Mouse (Mus musculus) MEL (cell line): ENCODE data around the gene Ap4b1. TPM values are rescaled to one million over a fixed set of nuclear protein-coding genes. Genes with fewer than 3 reads are reported as not detected.

Source experiments
- DNase-seq: peaks from one replicate; pipeline ENCODE4 v3.0.0; 2011; ENCODE audit warnings: low read depth, low spot score
- H3K27ac ChIP-seq: 2 replicates; pipeline ENCODE4 v1.5.1; 2012; ENCODE audit warnings: low read depth, mild to moderate bottlenecking, control low read depth, low read length, moderate library complexity; ENCODE audit not compliant: control insufficient read depth
- H3K27me3 ChIP-seq, 2 experiments: fragments of 150-350 bp in 1 of 2; sonication (generic) in 1 of 2; 2 replicates each; pipeline ENCODE4 v1.6.1; 2012; ENCODE audit warnings: low read length in 2 of 2, mild to moderate bottlenecking in 2 of 2, improper control_type of control experiment in 1 of 2, moderate library complexity in 1 of 2; ENCODE audit not compliant: insufficient read depth in 2 of 2, control insufficient read depth in 1 of 2
- H3K36me3 ChIP-seq, 2 experiments: 2 replicates each; pipeline ENCODE4 v1.6.1; 2012 to 2014; ENCODE audit warnings: low read length in 2 of 2, improper control_type of control experiment in 1 of 2, inconsistent platforms in 1 of 2, mild to moderate bottlenecking in 1 of 2; ENCODE audit not compliant: insufficient read depth in 2 of 2, control insufficient read depth in 1 of 2
- H3K4me1 ChIP-seq, 2 experiments: fragments of 150-350 bp in 1 of 2; sonication (generic) in 1 of 2; 2 replicates each; pipeline ENCODE4 v1.6.1; 2012; ENCODE audit warnings: low read length in 2 of 2, improper control_type of control experiment in 1 of 2, mild to moderate bottlenecking in 1 of 2; ENCODE audit not compliant: insufficient read depth in 2 of 2, control insufficient read depth in 1 of 2
- H3K4me3 ChIP-seq, 2 experiments: fragments of 150-350 bp in 1 of 2; sonication (generic) in 1 of 2; 2 replicates each; pipeline ENCODE4 v1.5.1; 2012; ENCODE audit warnings: low read depth in 2 of 2, low read length in 2 of 2, mild to moderate bottlenecking in 2 of 2, moderate library complexity in 2 of 2, control low read depth in 1 of 2, improper control_type of control experiment in 1 of 2; ENCODE audit not compliant: control insufficient read depth in 1 of 2, insufficient read depth in 1 of 2
- H3K79me2 ChIP-seq: 2 replicates; pipeline ENCODE4 v1.6.1; 2012; ENCODE audit warnings: mild to moderate bottlenecking, low read length, moderate library complexity; ENCODE audit not compliant: control insufficient read depth, poor library complexity, insufficient read depth
- H3K9ac ChIP-seq: 2 replicates; pipeline ENCODE4 v1.6.1; 2012; ENCODE audit warnings: low read depth, mild to moderate bottlenecking, control low read depth, low read length, moderate library complexity; ENCODE audit not compliant: control insufficient read depth, poor library complexity, severe bottlenecking
- H3K9me3 ChIP-seq: fragments of 150-350 bp; sonication (generic); replicated peaks from 2 replicates; pipeline ENCODE4 v1.6.1; 2012; ENCODE audit warnings: mild to moderate bottlenecking, low read length, improper control_type of control experiment, moderate library complexity; ENCODE audit not compliant: insufficient read depth
- CHD2 ChIP-seq: IDR thresholded peaks from 2 replicates; pipeline ENCODE4 v1.6.1; 2011; ENCODE audit warnings: low read length, improper control_type of control experiment
- E2F4 ChIP-seq: IDR thresholded peaks from 2 replicates; pipeline ENCODE4 v1.6.1; 2011; ENCODE audit warnings: low read depth, low read length, improper control_type of control experiment, borderline replicate concordance
- ELF1 ChIP-seq: IDR thresholded peaks from 2 replicates; pipeline ENCODE4 v1.6.1; 2014; ENCODE audit warnings: low read depth, mild to moderate bottlenecking, inconsistent platforms, low read length, improper control_type of control experiment, moderate library complexity
- GABPA ChIP-seq: IDR thresholded peaks from 2 replicates; pipeline ENCODE4 v1.6.1; 2012; ENCODE audit warnings: low read depth, mild to moderate bottlenecking, inconsistent platforms, low read length, improper control_type of control experiment, moderate library complexity
- KAT2A ChIP-seq: conservative IDR thresholded peaks from 2 replicates; pipeline ENCODE4 v1.6.1; 2012; ENCODE audit warnings: low read depth, low read length, improper control_type of control experiment, inconsistent platforms
- MAZ ChIP-seq: IDR thresholded peaks from 2 replicates; pipeline ENCODE4 v1.6.1; 2012; ENCODE audit warnings: low read depth, mild to moderate bottlenecking, inconsistent platforms, low read length, improper control_type of control experiment
- MXI1 ChIP-seq: IDR thresholded peaks from 2 replicates; pipeline ENCODE4 v1.6.1; 2011; ENCODE audit warnings: mild to moderate bottlenecking, low read depth, low read length, improper control_type of control experiment
- MYB ChIP-seq: IDR thresholded peaks from 2 replicates; pipeline ENCODE4 v1.6.1; 2011; ENCODE audit warnings: mild to moderate bottlenecking, low read depth, low read length, improper control_type of control experiment
- POLR2A ChIP-seq, 2 experiments: IDR thresholded peaks; 2 replicates each; pipeline ENCODE4 v1.6.1; 2011 to 2012; ENCODE audit warnings: low read length in 2 of 2, mild to moderate bottlenecking in 2 of 2, control low read depth in 1 of 2, improper control_type of control experiment in 1 of 2, low read depth in 1 of 2, moderate library complexity in 1 of 2; ENCODE audit not compliant: control insufficient read depth in 1 of 2, insufficient read depth in 1 of 2, poor library complexity in 1 of 2
- POLR2AphosphoS2 ChIP-seq: IDR thresholded peaks from 2 replicates; pipeline ENCODE4 v1.6.1; 2011; ENCODE audit warnings: low read length, improper control_type of control experiment
- POLR2AphosphoS5 ChIP-seq: IDR thresholded peaks from 2 replicates; pipeline ENCODE4 v1.6.1; 2012; ENCODE audit warnings: low read depth, borderline replicate concordance, mild to moderate bottlenecking, inconsistent platforms, low read length, moderate library complexity, mixed read lengths
- RCOR1 ChIP-seq: IDR thresholded peaks from 2 replicates; pipeline ENCODE4 v1.6.1; 2012; ENCODE audit warnings: low read depth, mild to moderate bottlenecking, inconsistent platforms, low read length, improper control_type of control experiment
- SIN3A ChIP-seq: IDR thresholded peaks from 2 replicates; pipeline ENCODE4 v1.6.1; 2012; ENCODE audit warnings: low read length, improper control_type of control experiment, inconsistent platforms
- TBP ChIP-seq: IDR thresholded peaks from 2 replicates; pipeline ENCODE4 v1.8.0; 2011; ENCODE audit warnings: low read depth, low read length, improper control_type of control experiment
- UBTF ChIP-seq: IDR thresholded peaks from 2 replicates; pipeline ENCODE4 v1.6.1; 2012; ENCODE audit warnings: low read depth, mild to moderate bottlenecking, inconsistent platforms, low read length, improper control_type of control experiment, moderate library complexity, borderline replicate concordance; ENCODE audit not compliant: insufficient read depth
- ZC3H11A ChIP-seq: IDR thresholded peaks from 2 replicates; pipeline ENCODE4 v1.6.1; 2012; ENCODE audit warnings: low read depth, mild to moderate bottlenecking, inconsistent platforms, low read length, improper control_type of control experiment
- ZMIZ1 ChIP-seq: IDR thresholded peaks from 2 replicates; pipeline ENCODE4 v1.6.1; 2012; ENCODE audit warnings: low read depth, mild to moderate bottlenecking, inconsistent platforms, low read length, improper control_type of control experiment, moderate library complexity
- polyA plus RNA-seq, 2 experiments: library from polyadenylated mRNA; stranded (reverse) in 1 of 2; unstranded in 1 of 2; fragments of >175 nt in 1 of 2; fragments of >200 nt in 1 of 2; gene quantifications; 2 replicates each; pipeline versions ENCODE4 v1.2.1 to v1.2.4; 2012; ENCODE audit warnings: low replicate concordance in 2 of 2, low read depth in 1 of 2; ENCODE audit not compliant: insufficient read length in 2 of 2, insufficient read depth in 1 of 2, missing spikeins in 1 of 2
- total RNA-seq: library from RNA; depleted of rRNA; stranded (reverse); fragments of 300-350 nt; gene quantifications from 2 replicates; pipeline ENCODE4 v1.2.3, GENCODE M21; 2012; rRNA removed

Ap4b1 gene
- total and polyA plus RNA-seq, 3 experiments: 15.1 to 20.2 TPM; not detected in 1

GRCm38 (mm10) chr3:103868008-103868407 lies 58.7 kb downstream of the Ap4b1 start:
- Histone ChIP-seq H3K79me2 (no peaks in the 10 kb centered on the region), H3K4me1 (peaks cover 0 to 4% of the 10 kb centered on the region in 2 experiments; a peak in 1 of 4 replicates), H3K9ac (no peak overlapping the region), H3K27ac (no peak overlapping the region), H3K4me3 (no peak overlapping the region), H3K9me3 (no peaks in the 10 kb centered on the region), H3K27me3 (peaks cover 4 to 15% of the 10 kb centered on the region in 2 experiments), H3K36me3 (no peaks in the 10 kb centered on the region)
- TF ChIP-seq SIN3A (no peak), POLR2AphosphoS2 (no peak), POLR2A (IDR thresholded peaks at IDR 0.05; ENCODE audit: control insufficient read depth in 1 of 2, insufficient read depth in 1 of 2, low read depth in 1 of 2, low read length in 2 of 2, poor library complexity in 1 of 2) (no peak), E2F4 (no peak), UBTF (no peak), TBP (no peak), ZC3H11A (no peak), ZMIZ1 (no peak), RCOR1 (no peak), MYB (no peak), KAT2A (no peak), MXI1 (no peak), GABPA (no peak), MAZ (no peak), ELF1 (no peak), CHD2 (no peak), POLR2AphosphoS5 (no peak)
- DNase-seq: no peak

Other genes with a start within 250 kb of the Ap4b1 start
- 0.04 TPM in 1 of 2 replicates, not detected in the other for gene Syt6, start 234.3 kb upstream of the Ap4b1 start, total RNA-seq
- gene Syt6, start 234.3 kb upstream of the Ap4b1 start, polyA plus RNA-seq: not detected
- gene Atg4a-ps, start 163.5 kb upstream of the Ap4b1 start, total RNA-seq: 0.36 and 0.81 TPM in 2 replicates
- gene Atg4a-ps, start 163.5 kb upstream of the Ap4b1 start, polyA plus RNA-seq: 1 to 10 TPM in 1 of 2 experiments, not detected in 1; 3.4 TPM
- 0.03 and 0.08 TPM in 2 replicates for gene Olfml3, start 71.5 kb upstream of the Ap4b1 start, total RNA-seq
- gene Olfml3, start 71.5 kb upstream of the Ap4b1 start, polyA plus RNA-seq: under 1 TPM in 1 of 2 experiments, not detected in 1; 0.18 TPM
- gene Gm10964, start 70.2 kb upstream of the Ap4b1 start, total RNA-seq: not detected in 2 replicates
- not detected for gene Gm10964, start 70.2 kb upstream of the Ap4b1 start, polyA plus RNA-seq
- gene Hipk1, start 18.0 kb upstream of the Ap4b1 start, total RNA-seq: 16.7 and 17.8 TPM in 2 replicates
- gene Hipk1, start 18.0 kb upstream of the Ap4b1 start, polyA plus RNA-seq: 10 to 100 TPM in 1 of 2 experiments, not detected in 1; 28.7 TPM
- gene Dclre1b, start 76 bp upstream of the Ap4b1 start, total RNA-seq: 9.8 and 11.2 TPM in 2 replicates
- gene Dclre1b, start 76 bp upstream of the Ap4b1 start, polyA plus RNA-seq: 10 to 100 TPM in 1 of 2 experiments, not detected in 1; 25.3 TPM
- 0.50 TPM in 1 of 2 replicates, not detected in the other for gene Gm43064, start 53 bp downstream of the Ap4b1 start, total RNA-seq
- gene Gm43064, start 53 bp downstream of the Ap4b1 start, polyA plus RNA-seq: under 1 TPM in 1 of 2 experiments, not detected in 1; 0.14 TPM
- gene Bcl2l15, start 23.1 kb downstream of the Ap4b1 start, total RNA-seq: not detected in 2 replicates
- gene Bcl2l15, start 23.1 kb downstream of the Ap4b1 start, polyA plus RNA-seq: under 1 TPM in 1 of 2 experiments, not detected in 1; 0.11 TPM
- gene Ptpn22, start 50.3 kb downstream of the Ap4b1 start, total RNA-seq: 0.10 TPM in 1 of 2 replicates, not detected in the other
- under 1 TPM in 1 of 2 experiments, not detected in 1; 0.06 TPM for gene Ptpn22, start 50.3 kb downstream of the Ap4b1 start, polyA plus RNA-seq
- gene Rsbn1, start 104.6 kb downstream of the Ap4b1 start, total RNA-seq: 10.5 and 12.2 TPM in 2 replicates
- gene Rsbn1, start 104.6 kb downstream of the Ap4b1 start, polyA plus RNA-seq: 10 to 100 TPM; 10.8 to 37.3 TPM
- 19.7 and 20.0 TPM in 2 replicates for gene Phtf1, start 158.6 kb downstream of the Ap4b1 start, total RNA-seq
- gene Phtf1, start 158.6 kb downstream of the Ap4b1 start, polyA plus RNA-seq: 10 to 100 TPM in 1 of 2 experiments, not detected in 1; 23.4 TPM